Mouse (Mus musculus) megakaryocyte, embryonic 14.5 days (primary cell): ENCODE measurements around the gene Egfem1.

Source experiments
- FLI1 ChIP-seq: IDR thresholded peaks from 2 replicates; pipeline ENCODE4 v1.6.1; 2012; ENCODE audit warnings: low read length, inconsistent platforms, mixed read lengths
- GATA1 ChIP-seq: IDR thresholded peaks from 3 replicates; pipeline ENCODE4 v1.6.1; 2012; ENCODE audit warnings: mixed read lengths, low read length, inconsistent platforms, borderline replicate concordance

DNA sequence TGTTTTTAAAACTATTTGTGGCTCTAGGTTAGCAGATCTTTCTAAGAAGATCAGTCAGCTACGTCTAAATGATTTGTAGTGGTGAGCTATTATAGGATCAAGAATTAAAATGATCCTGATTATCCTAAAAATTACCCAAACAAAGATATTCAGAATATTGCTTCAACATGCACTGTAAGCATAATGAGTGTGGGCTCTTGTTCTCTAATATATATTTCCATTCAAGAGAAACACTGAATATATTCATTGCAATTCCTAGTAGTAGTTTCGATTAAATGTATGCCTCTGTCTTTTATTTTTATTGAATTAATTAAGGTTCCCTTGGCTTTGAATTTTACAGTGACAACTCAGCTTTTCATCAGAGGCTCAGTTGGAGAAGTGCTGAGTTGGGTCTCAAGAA lies 527.4 kb downstream of the Egfem1 start:
- TF ChIP-seq FLI1 (no peak), GATA1 (no peak)
